Mouse (Mus musculus) megakaryocyte, embryonic 14.5 days (primary cell): ENCODE measurements around the gene Smagp.

ENCODE experiments used
- FLI1 ChIP-seq: IDR thresholded peaks from 2 replicates; pipeline ENCODE4 v1.6.1; 2012; ENCODE audit warnings: low read length, inconsistent platforms, mixed read lengths
- GATA1 ChIP-seq: IDR thresholded peaks from 3 replicates; pipeline ENCODE4 v1.6.1; 2012; ENCODE audit warnings: mixed read lengths, low read length, inconsistent platforms, borderline replicate concordance

- TF ChIP-seq GATA1 (no peak), FLI1 (no peak)
Measured at GRCm38 (mm10) chr15:100660306-100660705, 23.6 kb upstream of the Smagp start.
